Mouse (Mus musculus) midbrain, embryonic 12.5 days (tissue): ENCODE measurements around the gene Zfp800. TPM values are rescaled to one million over a fixed set of nuclear protein-coding genes. Genes with fewer than 3 reads are reported as not detected.

ENCODE experiments used
- ATAC-seq: fragments of 200-750 bp; cut with Nextera tagmentation; 2 replicates; pipeline ENCODE4 v1.8.0; 2017; ENCODE audit warnings: low read depth, moderate TSS enrichment, moderate library complexity; ENCODE audit not compliant: low FRiP score
- H3K27ac ChIP-seq: fragments of 300-500 bp; sonication (generic); replicated peaks from 2 replicates; pipeline ENCODE4 v1.5.1; 2016; ENCODE audit warnings: mild to moderate bottlenecking
- H3K27me3 ChIP-seq: fragments of 300-500 bp; sonication (generic); 2 replicates; pipeline ENCODE4 v1.6.1; 2016; ENCODE audit warnings: mild to moderate bottlenecking
- H3K36me3 ChIP-seq: fragments of 300-500 bp; sonication (generic); 2 replicates; pipeline ENCODE4 v1.6.1; 2016
- H3K4me1 ChIP-seq: fragments of 300-500 bp; sonication (generic); 2 replicates; pipeline ENCODE4 v1.6.1; 2016
- H3K4me2 ChIP-seq: fragments of 300-500 bp; sonication (generic); replicated peaks from 2 replicates; pipeline ENCODE4 v1.6.1; 2016; ENCODE audit warnings: mild to moderate bottlenecking, moderate library complexity
- H3K4me3 ChIP-seq: fragments of 300-500 bp; sonication (generic); 2 replicates; pipeline ENCODE4 v1.5.1; 2016; ENCODE audit warnings: mild to moderate bottlenecking
- H3K9ac ChIP-seq: fragments of 300-500 bp; sonication (generic); replicated peaks from 2 replicates; pipeline ENCODE4 v1.6.1; 2016; ENCODE audit warnings: mild to moderate bottlenecking, moderate library complexity
- H3K9me3 ChIP-seq: fragments of 300-500 bp; sonication (generic); 2 replicates; pipeline ENCODE4 v1.6.1; 2016; ENCODE audit warnings: mild to moderate bottlenecking
- WGBS: fragments of 180-500 bp; shearing (Covaris S2); methylation state at CpG from one replicate; pipeline ENCODE4 v1.1.7; 2016; 5-methylcytosine and 5-hydroxymethylcytosine counted together
- polyA plus RNA-seq: library from polyadenylated mRNA; unstranded; fragments of >200 nt; fragmentation: Nextera tagmentation; extraction: Ambion mirVana; gene quantifications from 2 replicates; pipeline ENCODE4 v1.2.1, GENCODE M21; 2016

Gene Zfp800
- polyA plus RNA-seq, 1 experiment from 2014 or later: 40.3 TPM

GRCm38 (mm10) chr6:28421469-28422000 lies 23.7 kb upstream of the Zfp800 start:
- H3K9ac ChIP-seq: peak overlapping the region; percentile 82
- peaks cover 40% of the 10 kb centered on the region for H3K36me3 ChIP-seq
- no peaks in the 10 kb centered on the region for H3K9me3 ChIP-seq
- H3K4me1 ChIP-seq: peaks cover 37% of the 10 kb centered on the region
- H3K27me3 ChIP-seq: no peaks in the 10 kb centered on the region
- under 1% methylated on average over 27 of the region's 27 CpGs for whole genome bisulfite sequencing
- peak overlapping the region; percentile 49 for H3K27ac ChIP-seq
- peak; percentile 83 for ATAC-seq
- H3K4me3 ChIP-seq: peak overlapping the region; percentile 76
- H3K4me2 ChIP-seq: peak overlapping the region; percentile 97

- H3K27me3 ChIP-seq: no peaks in the 10 kb centered on the region
- H3K9me3 ChIP-seq: no peaks in the 10 kb centered on the region
- peak overlapping the region; percentile 76 for H3K4me3 ChIP-seq
- H3K9ac ChIP-seq: peak overlapping the region; percentile 82
- WGBS: 29% methylated on average over 13 of the region's 13 CpGs
- no peak for ATAC-seq
- no peak overlapping the region for H3K27ac ChIP-seq
- H3K4me1 ChIP-seq: peaks cover 37% of the 10 kb centered on the region
- peaks cover 38% of the 10 kb centered on the region for H3K36me3 ChIP-seq
- H3K4me2 ChIP-seq: peak overlapping the region; percentile 97
These were observed 23.1 kb upstream of the Zfp800 start for GRCm38 (mm10) chr6:28420865-28421264.

- Histone ChIP-seq H3K9ac (peak overlapping the region; percentile 82; the same call in 1 of the 2 replicates), H3K4me2 (peak overlapping the region; percentile 97), H3K4me1 (peaks cover 37% of the 10 kb centered on the region), H3K36me3 (peaks cover 38% of the 10 kb centered on the region), H3K4me3 (peak overlapping the region; percentile 76), H3K27ac (no peak overlapping the region), H3K27me3 (no peaks in the 10 kb centered on the region), H3K9me3 (0 out of 2 replicates have a peak, but pooled peaks cover 2% of the 10 kb centered on the region)
- no peak for ATAC-seq
- 83% methylated on average over 17 of the region's 17 CpGs for WGBS
These were observed 22.6 kb upstream of the Zfp800 start for GRCm38 (mm10) chr6:28420361-28420760.

DNA sequence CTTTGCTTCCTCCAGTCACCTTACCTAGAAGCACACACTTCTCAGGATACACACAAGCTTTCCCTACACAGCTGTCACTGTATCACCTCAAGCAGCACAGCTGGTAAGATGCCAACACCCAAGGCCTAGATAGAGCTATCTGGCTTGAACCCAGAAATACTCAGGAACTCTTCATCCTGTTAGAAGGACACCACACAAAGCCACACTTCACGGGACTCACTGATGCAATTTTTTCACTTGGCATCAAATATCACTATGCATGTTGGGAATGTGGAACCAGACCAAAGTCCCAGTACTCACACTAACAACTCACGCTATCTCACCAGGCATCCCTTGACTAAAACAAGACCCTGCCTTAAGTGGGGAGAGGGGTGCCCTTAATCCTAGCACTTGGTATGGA lies 21.9 kb upstream of the Zfp800 start:
- H3K4me3 ChIP-seq: peak overlapping the region; percentile 76; the same call in 1 of the 2 replicates
- no peak overlapping the region for H3K27ac ChIP-seq

GRCm38 (mm10) chr6:28418449-28418848 lies 20.6 kb upstream of the Zfp800 start:
- WGBS: 93% methylated on average over 14 of the region's 14 CpGs
- peaks cover 47% of the 10 kb centered on the region for H3K36me3 ChIP-seq
- no peak overlapping the region for H3K4me3 ChIP-seq
- ATAC-seq: no peak
- no peak overlapping the region for H3K4me2 ChIP-seq
- H3K27me3 ChIP-seq: no peaks in the 10 kb centered on the region
- no peak overlapping the region for H3K27ac ChIP-seq
- no peak overlapping the region for H3K9ac ChIP-seq
- H3K4me1 ChIP-seq: peaks cover 24% of the 10 kb centered on the region
- H3K9me3 ChIP-seq: 0 out of 2 replicates have a peak, but pooled peaks cover 3% of the 10 kb centered on the region

More for the DNA sequence above, 21.9 kb upstream of the Zfp800 start:
- peaks cover 39% of the 10 kb centered on the region for H3K36me3 ChIP-seq
- no peaks in the 10 kb centered on the region for H3K27me3 ChIP-seq
- WGBS: 86% methylated on average over 2 of the region's 2 CpGs
- no peak for ATAC-seq
- 0 out of 2 replicates have a peak, but pooled peaks cover 3% of the 10 kb centered on the region for H3K9me3 ChIP-seq
- H3K9ac ChIP-seq: no peak overlapping the region; the same call in 1 of the 2 replicates
- peak overlapping the region; percentile 97 for H3K4me2 ChIP-seq
- H3K4me1 ChIP-seq: peaks cover 32% of the 10 kb centered on the region

DNA sequence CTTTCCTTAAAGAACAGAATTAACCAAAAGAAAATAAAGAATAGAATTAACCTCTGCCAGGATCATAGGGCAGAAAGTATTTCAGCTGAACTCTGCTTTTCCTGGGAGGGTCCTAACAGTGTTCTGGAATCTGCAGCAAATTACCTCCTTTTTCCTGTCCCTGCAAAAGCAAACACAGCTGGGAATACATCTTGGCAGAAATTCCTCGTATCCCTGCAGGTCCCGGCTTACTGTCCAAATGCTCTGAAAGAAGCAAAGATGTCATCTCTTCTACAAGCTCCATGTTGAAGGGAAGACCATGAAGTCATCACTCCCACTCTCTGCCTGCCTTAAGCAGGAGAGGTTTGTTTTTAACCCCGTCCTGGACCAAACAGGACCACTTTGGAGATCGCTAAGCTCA lies 19.2 kb upstream of the Zfp800 start:
- Histone ChIP-seq H3K4me3 (no peak overlapping the region), H3K27ac (no peak overlapping the region), H3K4me1 (peaks cover 21% of the 10 kb centered on the region), H3K27me3 (no peaks in the 10 kb centered on the region), H3K9me3 (0 out of 2 replicates have a peak, but pooled peaks cover 3% of the 10 kb centered on the region), H3K9ac (no peak overlapping the region), H3K36me3 (peaks cover 50% of the 10 kb centered on the region), H3K4me2 (no peak overlapping the region)
- WGBS: 82% methylated on average over 4 of the region's 4 CpGs
- ATAC-seq: no peak

DNA sequence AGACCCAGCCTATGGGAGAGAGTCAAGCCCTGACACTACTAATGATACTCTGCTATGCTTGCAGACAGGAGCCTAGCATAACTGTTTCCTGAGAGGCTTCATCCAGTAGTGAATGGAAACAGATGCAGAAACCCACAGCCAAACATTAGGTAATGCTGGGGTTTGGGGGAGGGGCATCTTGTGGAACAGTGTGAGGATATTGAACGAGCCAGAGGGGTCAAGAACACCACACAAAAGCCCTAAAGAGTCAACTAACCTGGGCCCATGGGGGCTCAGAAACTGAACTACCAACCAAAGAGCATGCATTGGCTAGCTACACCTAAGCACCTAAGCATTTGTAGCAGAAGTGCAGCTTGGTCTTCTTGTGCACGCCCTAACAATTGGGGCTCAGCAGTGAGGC lies 13.4 kb upstream of the Zfp800 start:
- 0 out of 2 replicates have a peak, but pooled peaks cover 3% of the 10 kb centered on the region for H3K9me3 ChIP-seq
- no peaks in the 10 kb centered on the region for H3K27me3 ChIP-seq
- WGBS: 79% methylated on average over 2 of the region's 2 CpGs
- H3K27ac ChIP-seq: no peak overlapping the region
- no peak overlapping the region for H3K9ac ChIP-seq
- H3K4me2 ChIP-seq: no peak overlapping the region
- H3K4me3 ChIP-seq: no peak overlapping the region
- no peak for ATAC-seq
- peaks cover 22% of the 10 kb centered on the region for H3K36me3 ChIP-seq
- H3K4me1 ChIP-seq: no peaks in the 10 kb centered on the region

GRCm38 (mm10) chr6:28410053-28410452 lies 12.2 kb upstream of the Zfp800 start:
- no peak for ATAC-seq
- 92% methylated on average over 9 of the region's 9 CpGs for WGBS
- H3K9ac ChIP-seq: no peak overlapping the region
- no peaks in the 10 kb centered on the region for H3K4me1 ChIP-seq
- no peak overlapping the region for H3K4me2 ChIP-seq
- no peaks in the 10 kb centered on the region for H3K27me3 ChIP-seq
- no peak overlapping the region for H3K4me3 ChIP-seq
- H3K9me3 ChIP-seq: no peaks in the 10 kb centered on the region
- peaks cover 11% of the 10 kb centered on the region; the same call in 1 of the 2 replicates for H3K36me3 ChIP-seq
- no peak overlapping the region for H3K27ac ChIP-seq

- H3K4me2 ChIP-seq: no peak overlapping the region
- no peak overlapping the region for H3K9ac ChIP-seq
- H3K4me1 ChIP-seq: peaks cover 8% of the 10 kb centered on the region; the same call in 1 of the 2 replicates
- H3K9me3 ChIP-seq: no peaks in the 10 kb centered on the region
- peaks cover 35% of the 10 kb centered on the region for H3K27me3 ChIP-seq
- no peak overlapping the region for H3K4me3 ChIP-seq
- no peaks in the 10 kb centered on the region for H3K36me3 ChIP-seq
- no peak overlapping the region for H3K27ac ChIP-seq
- ATAC-seq: no peak
- WGBS: 92% methylated on average over 4 of the region's 4 CpGs
These were observed 2.0 kb upstream of the Zfp800 start for GRCm38 (mm10) chr6:28399791-28400190.

DNA sequence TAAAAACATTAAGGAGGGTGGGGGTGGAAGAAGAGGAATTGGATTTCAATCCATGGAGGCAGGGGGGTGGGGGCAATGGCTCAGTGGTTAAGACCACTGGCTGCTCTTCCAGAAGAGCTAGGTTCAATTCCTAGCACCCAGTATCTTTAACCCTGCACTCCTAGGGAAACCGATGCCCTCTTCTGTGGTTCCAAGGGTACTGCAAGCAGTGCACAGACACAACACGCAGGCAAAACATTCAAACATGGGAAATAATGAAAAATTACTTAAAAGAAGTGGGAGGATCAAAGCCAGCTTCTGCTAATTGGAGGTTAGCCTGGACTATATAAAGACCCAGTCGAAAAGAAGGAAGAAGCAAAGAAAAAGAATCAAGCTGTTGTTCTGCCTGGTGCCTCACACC lies 921 bp upstream of the Zfp800 start:
- H3K27me3 ChIP-seq: peaks cover 44% of the 10 kb centered on the region
- no peak for ATAC-seq
- 90% methylated on average over 3 of the region's 3 CpGs for whole genome bisulfite sequencing

DNA sequence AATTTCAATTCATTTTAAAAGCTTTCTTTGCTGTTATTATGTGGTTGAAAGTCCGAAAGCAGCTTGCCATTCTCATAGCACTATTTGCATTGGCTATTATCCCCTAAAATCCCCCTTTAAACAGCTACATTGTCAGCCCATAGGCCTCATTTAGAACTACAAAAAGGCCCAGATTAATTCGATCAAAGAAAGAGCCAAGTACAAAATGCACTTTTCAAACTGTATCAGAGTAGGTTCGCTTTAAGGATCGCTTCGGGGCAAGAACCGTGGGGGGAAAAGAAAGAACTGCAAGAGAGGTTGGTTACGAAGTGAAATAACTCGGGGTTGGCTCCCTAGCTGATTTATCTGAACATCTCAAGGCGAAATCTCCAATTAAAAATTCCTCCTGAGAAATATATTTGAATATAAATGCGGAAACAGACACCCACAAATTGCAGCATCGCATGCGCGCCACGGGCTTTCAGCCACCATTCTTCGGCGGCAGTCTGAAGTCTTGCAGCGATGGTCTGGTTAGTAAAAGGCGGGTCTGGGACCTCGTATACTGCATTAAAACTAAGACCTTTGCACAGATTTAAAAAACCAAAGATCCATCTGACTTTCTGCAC lies 850 bp downstream of the Zfp800 start:
- Histone ChIP-seq H3K27me3 (peaks cover 44% of the 10 kb centered on the region), H3K9me3 (no peaks in the 10 kb centered on the region), H3K27ac (peak overlapping the region; percentile 90), H3K9ac (peak overlapping the region; percentile 62; the same call in 1 of the 2 replicates), H3K4me1 (peaks cover 8% of the 10 kb centered on the region; the same call in 1 of the 2 replicates), H3K36me3 (no peaks in the 10 kb centered on the region), H3K4me2 (peak overlapping the region; percentile 76), H3K4me3 (peak overlapping the region; percentile 53)
- ATAC-seq: peak; percentile 61
- WGBS: under 1% methylated on average over 19 of the region's 19 CpGs

More for the DNA sequence above, 921 bp upstream of the Zfp800 start:
- no peak overlapping the region; the same call in 1 of the 2 replicates for H3K4me3 ChIP-seq
- H3K4me2 ChIP-seq: no peak overlapping the region
- H3K4me1 ChIP-seq: peaks cover 8% of the 10 kb centered on the region; the same call in 1 of the 2 replicates
- H3K36me3 ChIP-seq: no peaks in the 10 kb centered on the region
- no peaks in the 10 kb centered on the region for H3K9me3 ChIP-seq
- no peak overlapping the region for H3K27ac ChIP-seq
- no peak overlapping the region for H3K9ac ChIP-seq
